Mouse (Mus musculus) forebrain, embryonic 16.5 days (tissue): ENCODE data around the gene Hrc. TPM values are rescaled to one million over a fixed set of nuclear protein-coding genes. Genes with fewer than 3 reads are reported as not detected.

Experiments used
- ATAC-seq: fragments of 200-750 bp; cut with Nextera tagmentation; 2 replicates; pipeline ENCODE4 v1.8.0; 2017; ENCODE audit warnings: mild to moderate bottlenecking, moderate library complexity
- H3K27ac ChIP-seq: fragments of 300-500 bp; sonication (generic); 2 replicates; pipeline ENCODE4 v1.5.1; 2014; ENCODE audit warnings: low read length, control low read depth
- H3K27me3 ChIP-seq: fragments of 300-500 bp; sonication (generic); replicated peaks from 2 replicates; pipeline ENCODE4 v1.6.1; 2014; ENCODE audit warnings: low read length; ENCODE audit not compliant: control insufficient read depth, insufficient read depth
- H3K36me3 ChIP-seq: fragments of 300-500 bp; sonication (generic); 2 replicates; pipeline ENCODE4 v1.6.1; 2014; ENCODE audit not compliant: control insufficient read depth, insufficient read depth
- H3K4me1 ChIP-seq: fragments of 300-500 bp; sonication (generic); replicated peaks from 2 replicates; pipeline ENCODE4 v1.6.1; 2014; ENCODE audit warnings: low read length; ENCODE audit not compliant: control insufficient read depth, insufficient read depth
- H3K4me2 ChIP-seq: fragments of 300-500 bp; sonication (generic); 2 replicates; pipeline ENCODE4 v1.6.1; 2014; ENCODE audit warnings: mild to moderate bottlenecking, low read length, control low read depth
- H3K4me3 ChIP-seq: fragments of 300-500 bp; sonication (generic); replicated peaks from 2 replicates; pipeline ENCODE4 v1.5.1; 2014; ENCODE audit warnings: mild to moderate bottlenecking, low read length, control low read depth
- H3K9ac ChIP-seq: fragments of 300-500 bp; sonication (generic); replicated peaks from 2 replicates; pipeline ENCODE4 v1.6.1; 2014; ENCODE audit warnings: low read depth, low read length, control low read depth
- H3K9me3 ChIP-seq: fragments of 300-500 bp; sonication (generic); 2 replicates; pipeline ENCODE4 v1.6.1; 2016; ENCODE audit warnings: low read length; ENCODE audit not compliant: control insufficient read depth
- WGBS: fragments of 180-500 bp; shearing (Covaris S2); extraction: QIAGEN DNeasy Blood & Tissue Kit; methylation state at CpG from one replicate; pipeline ENCODE4 v1.1.7; 2014; 5-methylcytosine and 5-hydroxymethylcytosine counted together
- polyA plus RNA-seq: library from polyadenylated mRNA; unstranded; fragments of >200 nt; fragmentation: Nextera tagmentation; extraction: Ambion mirVana; gene quantifications from 2 replicates; pipeline ENCODE4 v1.2.1, GENCODE M21; 2015

The Hrc gene
- polyA plus RNA-seq, 1 experiment from 2014 or later = not detected

- Histone ChIP-seq H3K36me3 (no peaks in the 10 kb centered on the region), H3K27me3 (peaks cover 3% of the 10 kb centered on the region; the same call in 1 of the 2 replicates), H3K9me3 (no peaks in the 10 kb centered on the region), H3K4me1 (peaks cover 12% of the 10 kb centered on the region; the same call in 1 of the 2 replicates), H3K27ac (no peak overlapping the region), H3K4me2 (no peak overlapping the region), H3K4me3 (no peak overlapping the region), H3K9ac (no peak overlapping the region)
- ATAC-seq = no peak
- WGBS = 70% methylated on average over 15 of the region's 15 CpGs
Observed at GRCm38 (mm10) chr7:45308551-45309240, 26.4 kb upstream of the Hrc start.

GRCm38 (mm10) chr7:45309455-45309854, 25.6 kb upstream of the Hrc start:
- ATAC-seq = no peak
- no peak overlapping the region for H3K9ac ChIP-seq
- 9% methylated on average over 9 of the region's 9 CpGs for WGBS

GRCm38 (mm10) chr7:45312023-45312422, 23.1 kb upstream of the Hrc start:
- ATAC-seq = no peak
- H3K27ac ChIP-seq = no peak overlapping the region
- H3K27me3 ChIP-seq = no peaks in the 10 kb centered on the region
- H3K4me3 ChIP-seq = no peak overlapping the region
- H3K4me1 ChIP-seq = peaks cover 5% of the 10 kb centered on the region; the same call in 1 of the 2 replicates
- 78% methylated on average over 8 of the region's 8 CpGs for WGBS
- no peaks in the 10 kb centered on the region for H3K36me3 ChIP-seq
- no peaks in the 10 kb centered on the region for H3K9me3 ChIP-seq
- H3K9ac ChIP-seq = no peak overlapping the region
- H3K4me2 ChIP-seq = no peak overlapping the region

More at GRCm38 (mm10) chr7:45309455-45309854, 25.6 kb upstream of the Hrc start:
- H3K27ac ChIP-seq = no peak overlapping the region
- peaks cover 2% of the 10 kb centered on the region; the same call in 1 of the 2 replicates for H3K27me3 ChIP-seq
- no peak overlapping the region for H3K4me3 ChIP-seq
- H3K4me1 ChIP-seq = peaks cover 12% of the 10 kb centered on the region; the same call in 1 of the 2 replicates
- H3K9me3 ChIP-seq = no peaks in the 10 kb centered on the region
- H3K4me2 ChIP-seq = no peak overlapping the region
- no peaks in the 10 kb centered on the region for H3K36me3 ChIP-seq

GRCm38 (mm10) chr7:45312686-45313453, 22.2 kb upstream of the Hrc start:
- WGBS = 23% methylated on average over 10 of the region's 10 CpGs
- ATAC-seq = no peak
- Histone ChIP-seq H3K4me2 (no peak overlapping the region), H3K9ac (no peak overlapping the region), H3K27me3 (no peaks in the 10 kb centered on the region), H3K27ac (no peak overlapping the region), H3K4me3 (no peak overlapping the region), H3K36me3 (no peaks in the 10 kb centered on the region), H3K9me3 (no peaks in the 10 kb centered on the region), H3K4me1 (peaks cover 5% of the 10 kb centered on the region; the same call in 1 of the 2 replicates)

GRCm38 (mm10) chr7:45313495-45313894, 21.6 kb upstream of the Hrc start:
- no peak overlapping the region for H3K27ac ChIP-seq
- whole genome bisulfite sequencing = 39% methylated on average over 9 of the region's 9 CpGs
- peaks cover 5% of the 10 kb centered on the region; the same call in 1 of the 2 replicates for H3K4me1 ChIP-seq
- no peak overlapping the region for H3K4me3 ChIP-seq
- H3K27me3 ChIP-seq = no peaks in the 10 kb centered on the region
- H3K36me3 ChIP-seq = no peaks in the 10 kb centered on the region
- no peak overlapping the region for H3K9ac ChIP-seq
- H3K9me3 ChIP-seq = no peaks in the 10 kb centered on the region
- no peak overlapping the region for H3K4me2 ChIP-seq
- no peak for ATAC-seq

GRCm38 (mm10) chr7:45315182-45315701, 19.8 kb upstream of the Hrc start:
- H3K9ac ChIP-seq = no peak overlapping the region
- 88% methylated on average over 10 of the region's 10 CpGs for WGBS
- no peak for ATAC-seq
- H3K4me2 ChIP-seq = no peak overlapping the region
- no peak overlapping the region for H3K4me3 ChIP-seq
- no peaks in the 10 kb centered on the region for H3K4me1 ChIP-seq
- H3K36me3 ChIP-seq = no peaks in the 10 kb centered on the region
- no peak overlapping the region for H3K27ac ChIP-seq
- H3K27me3 ChIP-seq = no peaks in the 10 kb centered on the region
- no peaks in the 10 kb centered on the region for H3K9me3 ChIP-seq

- no peaks in the 10 kb centered on the region for H3K9me3 ChIP-seq
- no peak overlapping the region for H3K9ac ChIP-seq
- H3K36me3 ChIP-seq = no peaks in the 10 kb centered on the region
- H3K4me3 ChIP-seq = no peak overlapping the region
- 91% methylated on average over 14 of the region's 14 CpGs for WGBS
- no peak for ATAC-seq
- H3K4me1 ChIP-seq = no peaks in the 10 kb centered on the region
- H3K4me2 ChIP-seq = no peak overlapping the region
- H3K27me3 ChIP-seq = no peaks in the 10 kb centered on the region
- no peak overlapping the region for H3K27ac ChIP-seq
Observed at GRCm38 (mm10) chr7:45316536-45316935, 18.6 kb upstream of the Hrc start.

GRCm38 (mm10) chr7:45322245-45322644, 12.8 kb upstream of the Hrc start:
- Histone ChIP-seq H3K4me2 (no peak overlapping the region), H3K27me3 (no peaks in the 10 kb centered on the region), H3K9ac (no peak overlapping the region), H3K27ac (no peak overlapping the region), H3K4me1 (no peaks in the 10 kb centered on the region), H3K36me3 (no peaks in the 10 kb centered on the region), H3K4me3 (no peak overlapping the region), H3K9me3 (no peaks in the 10 kb centered on the region; the same call in 1 of the 2 replicates)
- ATAC-seq = no peak
- 92% methylated on average over 4 of the region's 4 CpGs for WGBS

GRCm38 (mm10) chr7:45323069-45323468, 12.0 kb upstream of the Hrc start:
- H3K36me3 ChIP-seq = no peaks in the 10 kb centered on the region
- no peak overlapping the region for H3K4me3 ChIP-seq
- H3K9ac ChIP-seq = no peak overlapping the region
- H3K9me3 ChIP-seq = no peaks in the 10 kb centered on the region; the same call in 1 of the 2 replicates
- no peak for ATAC-seq
- no peak overlapping the region for H3K4me2 ChIP-seq
- H3K27ac ChIP-seq = no peak overlapping the region
- no peaks in the 10 kb centered on the region for H3K4me1 ChIP-seq
- WGBS = 88% methylated on average over 5 of the region's 5 CpGs
- no peaks in the 10 kb centered on the region for H3K27me3 ChIP-seq
